Mouse (Mus musculus): ENCODE results near the gene Cenpb. TPM values are rescaled to one million over a fixed set of nuclear protein-coding genes. Genes with fewer than 3 reads are reported as not detected.

The Cenpb gene
- polyA plus RNA-seq, 1 experiment from 2014 or later = 15.5 TPM

- 0% methylated on average over 18 of the region's 18 CpGs for WGBS
- H3K4me1 ChIP-seq (replicated peaks) = peaks cover 30% of the 10 kb centered on the region
- H3K27me3 ChIP-seq = no peaks in the 10 kb centered on the region
- peak overlapping the region; percentile 93 for H3K27ac ChIP-seq (replicated peaks)
- no peaks in the 10 kb centered on the region for H3K36me3 ChIP-seq
- peak overlapping the region; percentile 74 for H3K9ac ChIP-seq
- ATAC-seq (ENCODE audit: low FRiP score, low read depth) = peak; percentile 80
- no peaks in the 10 kb centered on the region for H3K9me3 ChIP-seq
- H3K4me3 ChIP-seq = peak overlapping the region; percentile 69
- peak overlapping the region; percentile 76 for H3K4me2 ChIP-seq
Observed at GRCm38 (mm10) chr2:131159491-131159910, 20.4 kb downstream of the Cenpb start.

- Histone ChIP-seq H3K27ac (replicated peaks) (no peak overlapping the region), H3K4me1 (replicated peaks) (peaks cover 30% of the 10 kb centered on the region), H3K27me3 (no peaks in the 10 kb centered on the region), H3K9ac (no peak overlapping the region), H3K4me3 (no peak overlapping the region), H3K4me2 (no peak overlapping the region), H3K9me3 (no peaks in the 10 kb centered on the region), H3K36me3 (no peaks in the 10 kb centered on the region)
- 93% methylated on average over 7 of the region's 7 CpGs for WGBS
- ATAC-seq (ENCODE audit: low FRiP score, low read depth) = no peak
Observed at GRCm38 (mm10) chr2:131156987-131157386, 22.9 kb downstream of the Cenpb start.

GRCm38 (mm10) chr2:131154036-131154435 lies 25.8 kb downstream of the Cenpb start:
- no peak for ATAC-seq (ENCODE audit: low FRiP score, low read depth)
- Histone ChIP-seq H3K36me3 (peaks cover 16% of the 10 kb centered on the region), H3K4me3 (no peak overlapping the region), H3K9ac (no peak overlapping the region), H3K9me3 (no peaks in the 10 kb centered on the region), H3K27me3 (no peaks in the 10 kb centered on the region), H3K27ac (replicated peaks) (no peak overlapping the region), H3K4me1 (replicated peaks) (peaks cover 19% of the 10 kb centered on the region), H3K4me2 (no peak overlapping the region)
- 94% methylated on average over 4 of the region's 4 CpGs for WGBS

DNA sequence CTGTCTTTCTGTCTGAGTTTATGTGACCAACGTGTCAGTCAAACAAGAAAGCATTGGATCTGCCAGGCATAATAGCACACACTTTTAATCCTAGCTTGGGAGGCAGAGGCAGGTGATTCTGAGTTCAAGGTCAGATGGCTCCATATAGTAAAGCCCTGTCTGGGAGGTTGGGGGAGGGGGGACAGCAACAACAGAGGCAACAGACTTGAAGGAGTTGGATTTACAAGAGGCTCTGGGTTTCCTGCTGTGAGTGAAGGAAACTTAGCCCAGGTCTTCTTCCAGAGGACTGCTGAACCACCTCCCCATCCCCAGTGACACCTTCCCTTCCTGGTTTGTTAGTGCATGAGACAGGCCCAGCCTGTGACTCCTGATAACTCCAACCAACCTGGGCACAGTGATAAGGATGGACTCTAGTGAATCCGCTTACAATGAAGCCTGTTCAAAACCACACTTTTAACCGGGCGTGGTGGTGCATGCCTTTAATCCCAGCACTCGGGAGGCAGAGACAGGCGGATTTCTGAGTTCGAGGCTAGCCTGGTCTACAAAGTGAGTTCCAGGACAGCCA lies 27.6 kb downstream of the Cenpb start:
- Histone ChIP-seq H3K27ac (replicated peaks) (no peak overlapping the region), H3K4me3 (no peak overlapping the region), H3K27me3 (no peaks in the 10 kb centered on the region), H3K36me3 (peaks cover 32% of the 10 kb centered on the region), H3K4me1 (replicated peaks) (peaks cover under 1% of the 10 kb centered on the region), H3K4me2 (no peak overlapping the region), H3K9me3 (no peaks in the 10 kb centered on the region), H3K9ac (no peak overlapping the region)
- no peak for ATAC-seq (ENCODE audit: low FRiP score, low read depth)
- WGBS = 96% methylated on average over 7 of the region's 7 CpGs

DNA sequence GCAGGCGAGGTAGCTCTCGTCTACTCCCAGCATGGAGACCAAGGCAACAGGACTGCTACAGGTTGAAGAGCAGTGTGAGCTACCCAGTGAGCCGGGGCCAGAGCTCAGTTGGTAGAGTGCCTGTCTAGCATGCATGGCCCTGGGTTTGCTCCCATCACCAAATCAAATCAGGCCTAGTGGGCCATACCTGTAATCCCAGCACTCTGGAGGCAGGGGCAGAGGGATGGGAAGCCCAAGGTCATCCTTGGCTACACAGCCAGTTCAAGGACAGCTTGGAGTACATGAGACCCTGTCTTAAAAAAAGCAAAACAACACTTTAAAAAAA lies 30.7 kb downstream of the Cenpb start:
- Histone ChIP-seq H3K4me2 (no peak overlapping the region), H3K36me3 (peaks cover 58% of the 10 kb centered on the region), H3K9ac (no peak overlapping the region), H3K27ac (replicated peaks) (no peak overlapping the region), H3K4me1 (replicated peaks) (no peaks in the 10 kb centered on the region), H3K27me3 (no peaks in the 10 kb centered on the region), H3K9me3 (no peaks in the 10 kb centered on the region), H3K4me3 (no peak overlapping the region)
- no peak for ATAC-seq (ENCODE audit: low FRiP score, low read depth)
- 96% methylated on average over 3 of the region's 3 CpGs for WGBS

- no peak overlapping the region for H3K27ac ChIP-seq (replicated peaks)
- ATAC-seq (ENCODE audit: low FRiP score, low read depth) = no peak
- 92% methylated on average over 8 of the region's 8 CpGs for WGBS
- H3K4me1 ChIP-seq (replicated peaks) = no peaks in the 10 kb centered on the region
- no peak overlapping the region for H3K9ac ChIP-seq
- peaks cover 59% of the 10 kb centered on the region for H3K36me3 ChIP-seq
- no peaks in the 10 kb centered on the region for H3K9me3 ChIP-seq
- H3K4me3 ChIP-seq = no peak overlapping the region
- H3K27me3 ChIP-seq = no peaks in the 10 kb centered on the region
- H3K4me2 ChIP-seq = no peak overlapping the region
Observed at GRCm38 (mm10) chr2:131148353-131149253, 31.3 kb downstream of the Cenpb start.

DNA sequence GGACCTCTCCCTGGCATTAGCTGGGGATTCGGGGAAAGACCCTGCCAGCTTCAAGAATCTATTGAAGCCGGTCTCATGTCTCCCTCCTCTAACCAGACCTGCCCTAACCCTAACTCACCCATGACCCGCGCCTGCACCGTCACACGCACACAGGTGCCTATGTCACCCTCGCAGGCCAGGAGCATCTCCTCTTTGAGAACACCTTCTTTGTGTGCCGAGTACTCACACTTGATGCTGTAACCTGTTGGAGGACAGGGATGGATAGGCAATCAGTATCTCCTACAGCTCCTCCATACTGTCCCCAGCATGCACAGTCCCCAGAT lies 32.9 kb downstream of the Cenpb start:
- H3K27ac ChIP-seq (replicated peaks) = no peak overlapping the region
- WGBS = 92% methylated on average over 8 of the region's 8 CpGs
- no peak for ATAC-seq (ENCODE audit: low FRiP score, low read depth)
- H3K4me1 ChIP-seq (replicated peaks) = no peaks in the 10 kb centered on the region
- H3K9ac ChIP-seq = no peak overlapping the region
- H3K4me3 ChIP-seq = no peak overlapping the region
- H3K36me3 ChIP-seq = peaks cover 63% of the 10 kb centered on the region
- H3K27me3 ChIP-seq = no peaks in the 10 kb centered on the region
- H3K9me3 ChIP-seq = no peaks in the 10 kb centered on the region
- H3K4me2 ChIP-seq = no peak overlapping the region

DNA sequence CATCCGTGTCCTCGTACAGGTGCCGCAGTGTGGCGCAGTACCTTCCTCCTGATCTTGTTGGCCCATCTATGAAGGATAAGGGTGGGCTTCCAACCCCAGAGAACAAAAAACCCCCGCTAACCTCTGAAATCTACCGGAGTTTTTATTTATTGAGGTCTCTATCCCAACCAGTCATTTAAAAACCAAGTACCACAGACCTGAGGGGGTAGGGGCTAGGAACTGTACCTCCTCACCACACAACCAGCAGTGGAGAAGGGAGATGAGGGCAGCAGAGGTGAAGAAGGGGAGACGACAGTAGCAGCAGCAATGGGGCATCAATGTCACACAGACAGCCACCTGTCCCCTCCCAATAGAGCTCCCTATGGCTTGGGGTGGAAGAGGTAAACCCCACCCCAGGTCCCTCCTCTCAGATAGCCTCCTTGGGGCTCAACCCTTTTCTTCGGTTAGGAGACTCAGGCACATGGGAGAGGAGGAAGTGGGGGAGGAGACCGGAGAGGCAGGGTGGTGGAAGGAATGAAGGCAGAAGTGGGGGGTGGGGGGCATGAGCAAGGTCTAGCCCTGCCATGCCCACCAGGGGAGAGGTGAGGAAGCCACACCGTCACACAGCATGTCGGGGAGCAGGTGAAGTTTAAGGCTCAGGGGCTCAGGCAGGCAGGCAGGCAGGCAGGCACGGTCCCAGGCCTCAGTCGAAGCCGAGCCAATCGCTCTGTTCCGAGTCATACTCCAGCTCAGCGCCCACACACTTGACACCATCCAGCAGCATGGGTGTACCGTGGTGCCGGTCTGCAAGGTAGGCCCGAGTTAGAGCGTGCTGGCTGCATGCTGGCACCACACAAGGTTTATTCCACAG lies 33.4 kb downstream of the Cenpb start:
- no peak for ATAC-seq (ENCODE audit: low FRiP score, low read depth)
- peaks cover 63% of the 10 kb centered on the region for H3K36me3 ChIP-seq
- 92% methylated on average over 21 of the region's 21 CpGs for WGBS

GRCm38 (mm10) chr2:131145536-131145935 lies 34.3 kb downstream of the Cenpb start:
- WGBS = 96% methylated on average over 2 of the region's 2 CpGs
- H3K9me3 ChIP-seq = no peaks in the 10 kb centered on the region
- H3K27me3 ChIP-seq = no peaks in the 10 kb centered on the region
- no peak overlapping the region for H3K9ac ChIP-seq
- no peak overlapping the region for H3K4me2 ChIP-seq
- H3K4me1 ChIP-seq (replicated peaks) = no peaks in the 10 kb centered on the region
- no peak overlapping the region for H3K4me3 ChIP-seq
- H3K36me3 ChIP-seq = peaks cover 60% of the 10 kb centered on the region
- no peak overlapping the region for H3K27ac ChIP-seq (replicated peaks)
- ATAC-seq (ENCODE audit: low FRiP score, low read depth) = no peak

More for the DNA sequence above, 33.4 kb downstream of the Cenpb start:
- H3K4me3 ChIP-seq = no peak overlapping the region
- H3K27ac ChIP-seq (replicated peaks) = no peak overlapping the region
- H3K27me3 ChIP-seq = no peaks in the 10 kb centered on the region
- H3K9ac ChIP-seq = no peak overlapping the region
- H3K4me2 ChIP-seq = no peak overlapping the region
- no peaks in the 10 kb centered on the region for H3K4me1 ChIP-seq (replicated peaks)
- H3K9me3 ChIP-seq = no peaks in the 10 kb centered on the region

- Histone ChIP-seq H3K4me3 (no peak overlapping the region), H3K9me3 (no peaks in the 10 kb centered on the region), H3K9ac (no peak overlapping the region), H3K4me2 (no peak overlapping the region), H3K4me1 (replicated peaks) (no peaks in the 10 kb centered on the region), H3K36me3 (peaks cover 56% of the 10 kb centered on the region), H3K27ac (replicated peaks) (no peak overlapping the region), H3K27me3 (no peaks in the 10 kb centered on the region)
- ATAC-seq (ENCODE audit: low FRiP score, low read depth) = no peak
- WGBS = 70% methylated on average over 13 of the region's 13 CpGs
Observed at GRCm38 (mm10) chr2:131145121-131145520, 34.7 kb downstream of the Cenpb start.

DNA sequence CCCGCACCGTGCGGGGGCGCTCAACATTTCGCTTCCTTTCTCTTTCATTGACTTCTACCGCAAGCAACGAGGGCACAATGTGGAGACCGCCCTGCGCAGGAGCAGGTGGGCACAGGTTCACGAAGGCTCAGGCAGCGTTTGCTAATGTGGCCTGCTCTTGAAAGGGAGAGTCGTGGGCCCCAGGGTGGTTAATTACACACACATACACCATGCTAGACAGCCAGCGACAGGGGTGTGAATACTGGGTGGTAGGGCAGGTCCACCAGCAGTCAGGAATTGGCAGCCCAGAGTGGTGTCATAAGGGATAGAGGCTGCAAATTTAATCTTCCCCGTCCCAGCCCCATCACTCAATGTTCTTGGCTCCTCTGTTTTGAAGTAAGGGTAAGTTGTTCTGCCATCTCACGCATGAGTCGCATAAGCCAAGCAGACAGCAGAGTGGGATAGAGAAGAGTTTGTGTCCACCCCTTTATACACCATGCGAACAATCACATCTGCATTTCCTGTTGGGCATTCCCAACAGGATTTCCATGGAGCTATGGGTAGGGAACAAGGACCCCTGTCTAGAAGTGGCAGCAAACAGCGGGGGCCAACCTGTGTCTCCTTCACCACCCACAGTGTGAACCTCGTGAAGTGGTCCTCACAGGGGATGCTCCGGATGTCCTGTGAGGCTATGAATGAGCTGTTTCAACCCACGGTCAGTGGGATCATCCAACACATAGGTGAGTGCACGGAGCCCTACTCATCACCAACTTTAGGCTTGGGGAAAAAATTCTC lies 36.7 kb downstream of the Cenpb start:
- no peaks in the 10 kb centered on the region for H3K27me3 ChIP-seq
- H3K27ac ChIP-seq (replicated peaks) = no peak overlapping the region
- ATAC-seq (ENCODE audit: low FRiP score, low read depth) = no peak
- H3K4me2 ChIP-seq = no peak overlapping the region
- H3K9me3 ChIP-seq = no peaks in the 10 kb centered on the region
- WGBS = 66% methylated on average over 22 of the region's 22 CpGs
- no peak overlapping the region for H3K9ac ChIP-seq
- no peaks in the 10 kb centered on the region for H3K4me1 ChIP-seq (replicated peaks)
- H3K36me3 ChIP-seq = peaks cover 41% of the 10 kb centered on the region
- H3K4me3 ChIP-seq = no peak overlapping the region
